Mouse (Mus musculus): ENCODE data around the gene Car12.

- TF ChIP-seq POLR2A (IDR thresholded peaks at IDR 0.05; ENCODE audit: insufficient read depth, low read length), result no peak
- no peak for TF ChIP-seq CTCF (IDR thresholded peaks at IDR 0.05; ENCODE audit: low read depth, low read length)
- TF ChIP-seq EP300 (IDR thresholded peaks at IDR 0.05; ENCODE audit: insufficient read depth, low read depth, low read length), result no peak
Observed at GRCm38 (mm10) chr9:66730556-66730955, 17.1 kb downstream of the Car12 start.
